Mouse (Mus musculus): ENCODE measurements at regions not wholly inside any gene's neighbourhood (a gene's known extent, or its start where the extent isn't known, plus 50 kb on each side); places are given as distances from the start of the nearest gene placed in this dataset.

GRCm38 (mm10) chr5:29132261-29132660 is 63.5 kb upstream of the Rnf32 start:
- no peak for TF ChIP-seq EP300 (IDR thresholded peaks at IDR 0.05; ENCODE audit: insufficient read depth, low read depth, low read length)
- TF ChIP-seq CTCF (IDR thresholded peaks at IDR 0.05): no peak
- no peak for TF ChIP-seq POLR2A (IDR thresholded peaks at IDR 0.05; ENCODE audit: insufficient read depth, low read depth, low read length)

Measured in heart, adult 2 months (tissue).